ENCODE assay signal across 10 mouse cellular contexts in genomic region chr2:102030152-102030551, GRCm38 (mm10).
DNase-seq lines count a peak whose midpoint lies in the region; ATAC-seq and TF ChIP-seq lines count a peak whose summit lies in the region.
"Had no signal": no experiment of that assay in that cellular context is flagged by ENCODE, and none has a peak within 500 bp of the region (broad histone marks: within the 10 kb centered on the region; RNA-seq: fewer than 3 reads in every experiment).

No protein-coding gene starts in this region.

- H3K36me3 ChIP-seq in forebrain, embryonic 12.5 days (replicated peaks), result no peaks in the 10 kb centered on the region
- H3K36me3 ChIP-seq in forebrain, embryonic 11.5 days (ENCODE audit: control insufficient read depth, insufficient read depth, low read length), result no peaks in the 10 kb centered on the region
- no peaks in the 10 kb centered on the region for H3K36me3 ChIP-seq in midbrain, embryonic 12.5 days
- H3K36me3 ChIP-seq in midbrain, postnatal 0 days (ENCODE audit: insufficient read depth, low read length), result no peaks in the 10 kb centered on the region
- H3K36me3 ChIP-seq in hindbrain, embryonic 14.5 days (replicated peaks; ENCODE audit: control insufficient read depth, insufficient read depth), result no peaks in the 10 kb centered on the region
- H3K36me3 ChIP-seq in neural tube, embryonic 14.5 days (ENCODE audit: control insufficient read depth, insufficient read depth, low read length), result no peaks in the 10 kb centered on the region
- H3K36me3 ChIP-seq in stomach, postnatal 0 days (ENCODE audit: control insufficient read depth, insufficient read depth, low read length), result no peaks in the 10 kb centered on the region

- ATAC-seq in forebrain, embryonic 12.5 days (ENCODE audit: low FRiP score), result peak; percentile 10; the same call in 1 of the 2 replicates
- ATAC-seq in forebrain, embryonic 11.5 days (replicated peaks; ENCODE audit: low FRiP score), result no peak
- ATAC-seq in midbrain, embryonic 12.5 days (ENCODE audit: low FRiP score, low read depth), result no peak
- ATAC-seq in midbrain, postnatal 0 days (ENCODE audit: low FRiP score), result no peak
- ATAC-seq in hindbrain, embryonic 14.5 days (ENCODE audit: low FRiP score), result no peak
- ATAC-seq in neural tube, embryonic 14.5 days (ENCODE audit: low read depth), result 0 out of 2 replicates have a peak, but pooled peaks have one; percentile 15
- no peak for ATAC-seq in stomach, postnatal 0 days (ENCODE audit: low FRiP score, low TSS enrichment)

- peaks cover 60% of the 10 kb centered on the region for H3K4me1 ChIP-seq in forebrain, embryonic 12.5 days
- peaks cover 11% of the 10 kb centered on the region; the same call in 1 of the 2 replicates for H3K4me1 ChIP-seq in forebrain, embryonic 11.5 days (replicated peaks; ENCODE audit: control insufficient read depth, insufficient read depth, low read length)
- peaks cover 37% of the 10 kb centered on the region for H3K4me1 ChIP-seq in midbrain, embryonic 12.5 days
- peaks cover 12% of the 10 kb centered on the region; the same call in 1 of the 2 replicates for H3K4me1 ChIP-seq in midbrain, postnatal 0 days (ENCODE audit: insufficient read depth, low read length)
- H3K4me1 ChIP-seq in hindbrain, embryonic 14.5 days (replicated peaks; ENCODE audit: control insufficient read depth, insufficient read depth, low read length), result peaks cover 48% of the 10 kb centered on the region
- peaks cover 41% of the 10 kb centered on the region for H3K4me1 ChIP-seq in neural tube, embryonic 14.5 days (ENCODE audit: control insufficient read depth, insufficient read depth, low read length)
- H3K4me1 ChIP-seq in stomach, postnatal 0 days (replicated peaks; ENCODE audit: control insufficient read depth, insufficient read depth), result no peaks in the 10 kb centered on the region

- H3K9ac ChIP-seq in forebrain, embryonic 12.5 days, result peak overlapping the region; percentile 25; the same call in 1 of the 2 replicates
- H3K9ac ChIP-seq in forebrain, embryonic 11.5 days (ENCODE audit: low read length), result no peak overlapping the region
- H3K9ac ChIP-seq in midbrain, embryonic 12.5 days (replicated peaks), result no peak overlapping the region
- H3K9ac ChIP-seq in midbrain, postnatal 0 days (replicated peaks; ENCODE audit: low read length, poor library complexity, severe bottlenecking), result no peak overlapping the region
- H3K9ac ChIP-seq in hindbrain, embryonic 14.5 days, result peak overlapping the region; percentile 9; the same call in 1 of the 2 replicates
- H3K9ac ChIP-seq in neural tube, embryonic 14.5 days (replicated peaks; ENCODE audit: low read depth, low read length), result no peak overlapping the region
- H3K9ac ChIP-seq in stomach, postnatal 0 days (ENCODE audit: low read length), result no peak overlapping the region

- H3K9me3 ChIP-seq in forebrain, embryonic 12.5 days, result no peaks in the 10 kb centered on the region
- H3K9me3 ChIP-seq in forebrain, embryonic 11.5 days (ENCODE audit: control insufficient read depth, low read length), result no peaks in the 10 kb centered on the region
- no peaks in the 10 kb centered on the region for H3K9me3 ChIP-seq in midbrain, embryonic 12.5 days
- H3K9me3 ChIP-seq in midbrain, postnatal 0 days (ENCODE audit: low read length), result no peaks in the 10 kb centered on the region
- no peaks in the 10 kb centered on the region for H3K9me3 ChIP-seq in hindbrain, embryonic 14.5 days (ENCODE audit: control insufficient read depth, low read length)
- no peaks in the 10 kb centered on the region for H3K9me3 ChIP-seq in neural tube, embryonic 14.5 days (ENCODE audit: control insufficient read depth, low read length)
- H3K9me3 ChIP-seq in stomach, postnatal 0 days (ENCODE audit: control insufficient read depth, low read length), result no peaks in the 10 kb centered on the region
- H3K9me3 ChIP-seq: megakaryocyte, embryonic 14.5 days had no signal

- no peak for TF ChIP-seq EP300 in stomach, postnatal 0 days (optimal IDR thresholded peaks at IDR 0.05)

- H3K27ac ChIP-seq in forebrain, embryonic 12.5 days, result peak overlapping the region; percentile 78
- H3K27ac ChIP-seq in forebrain, embryonic 11.5 days (ENCODE audit: low read depth, low read length), result no peak overlapping the region
- peak overlapping the region; percentile 49; the same call in 1 of the 2 replicates for H3K27ac ChIP-seq in midbrain, embryonic 12.5 days (replicated peaks)
- no peak overlapping the region; the same call in 1 of the 2 replicates for H3K27ac ChIP-seq in midbrain, postnatal 0 days (ENCODE audit: low read depth, low read length)
- H3K27ac ChIP-seq in hindbrain, embryonic 14.5 days, result peak overlapping the region; percentile 63
- peak overlapping the region; percentile 62 for H3K27ac ChIP-seq in neural tube, embryonic 14.5 days (ENCODE audit: low read depth, low read length)
- H3K27ac ChIP-seq in stomach, postnatal 0 days (replicated peaks), result no peak overlapping the region
- H3K27ac ChIP-seq: heart, adult 2 months had no signal

- no peak for TF ChIP-seq CTCF in midbrain, postnatal 0 days (IDR thresholded peaks at IDR 0.05)
- TF ChIP-seq CTCF in stomach, postnatal 0 days (IDR thresholded peaks at IDR 0.05; ENCODE audit: low read depth), result no peak

- no peaks in the 10 kb centered on the region for H3K27me3 ChIP-seq in forebrain, embryonic 12.5 days
- no peaks in the 10 kb centered on the region for H3K27me3 ChIP-seq in forebrain, embryonic 11.5 days (ENCODE audit: control insufficient read depth, insufficient read depth, low read length)
- no peaks in the 10 kb centered on the region for H3K27me3 ChIP-seq in midbrain, embryonic 12.5 days
- no peaks in the 10 kb centered on the region for H3K27me3 ChIP-seq in midbrain, postnatal 0 days (ENCODE audit: insufficient read depth, low read length)
- H3K27me3 ChIP-seq in hindbrain, embryonic 14.5 days (ENCODE audit: control insufficient read depth, insufficient read depth, low read length), result no peaks in the 10 kb centered on the region
- no peaks in the 10 kb centered on the region for H3K27me3 ChIP-seq in neural tube, embryonic 14.5 days (ENCODE audit: control insufficient read depth, insufficient read depth, low read length)
- H3K27me3 ChIP-seq in stomach, postnatal 0 days (ENCODE audit: control insufficient read depth, insufficient read depth, low read length), result no peaks in the 10 kb centered on the region

- DNase-seq in forebrain, embryonic 11.5 days (ENCODE audit: low spot score), result no peak
- DNase-seq in midbrain, postnatal 0 days (ENCODE audit: low spot score), result no peak
- no peak for DNase-seq in hindbrain, embryonic 14.5 days (ENCODE audit: low spot score)
- DNase-seq in stomach, postnatal 0 days (ENCODE audit: low spot score), result no peak
- DNase-seq in cerebellum, postnatal 25 days, result no peak

- H3K4me2 ChIP-seq in forebrain, embryonic 12.5 days, result no peak overlapping the region
- H3K4me2 ChIP-seq in forebrain, embryonic 11.5 days (ENCODE audit: low read depth, low read length, severe bottlenecking), result no peak overlapping the region
- no peak overlapping the region for H3K4me2 ChIP-seq in midbrain, embryonic 12.5 days (replicated peaks)
- no peak overlapping the region for H3K4me2 ChIP-seq in midbrain, postnatal 0 days (ENCODE audit: low read depth, low read length, poor library complexity, severe bottlenecking)
- H3K4me2 ChIP-seq in hindbrain, embryonic 14.5 days (replicated peaks), result no peak overlapping the region
- no peak overlapping the region for H3K4me2 ChIP-seq in neural tube, embryonic 14.5 days (ENCODE audit: low read depth, low read length)
- H3K4me2 ChIP-seq in stomach, postnatal 0 days (replicated peaks; ENCODE audit: low read depth), result no peak overlapping the region

- no peak overlapping the region for H3K4me3 ChIP-seq in forebrain, embryonic 12.5 days (replicated peaks)
- H3K4me3 ChIP-seq in forebrain, embryonic 11.5 days (ENCODE audit: low read depth, low read length), result no peak overlapping the region
- no peak overlapping the region for H3K4me3 ChIP-seq in midbrain, embryonic 12.5 days
- H3K4me3 ChIP-seq in midbrain, postnatal 0 days (ENCODE audit: low read depth, low read length), result no peak overlapping the region
- no peak overlapping the region for H3K4me3 ChIP-seq in hindbrain, embryonic 14.5 days (replicated peaks; ENCODE audit: low read length)
- no peak overlapping the region for H3K4me3 ChIP-seq in neural tube, embryonic 14.5 days (ENCODE audit: low read depth, low read length)
- H3K4me3 ChIP-seq in stomach, postnatal 0 days (ENCODE audit: low read depth, low read length), result no peak overlapping the region
- H3K4me3 ChIP-seq: heart, adult 2 months; megakaryocyte, embryonic 14.5 days had no signal

- 77% methylated on average over 6 of the region's 6 CpGs for WGBS in forebrain, embryonic 12.5 days
- 88% methylated on average over 6 of the region's 6 CpGs for WGBS in forebrain, embryonic 11.5 days
- 86% methylated on average over 6 of the region's 6 CpGs for WGBS in midbrain, embryonic 12.5 days
- WGBS in midbrain, postnatal 0 days, result 60% methylated on average over 6 of the region's 6 CpGs
- WGBS in hindbrain, embryonic 14.5 days, result 68% methylated on average over 6 of the region's 6 CpGs
- 59% methylated on average over 6 of the region's 6 CpGs for WGBS in neural tube, embryonic 14.5 days
- 83% methylated on average over 6 of the region's 6 CpGs for WGBS in stomach, postnatal 0 days

Comparison
In these comparisons a context has a peak if more than half of its experiments do, and no peak if none do; other contexts are left out.
1. ATAC-seq: peak in forebrain, embryonic 12.5 days (single experiment) and neural tube, embryonic 14.5 days (single experiment); none in forebrain, embryonic 11.5 days (single experiment), midbrain, embryonic 12.5 days (single experiment), midbrain, postnatal 0 days (single experiment), hindbrain, embryonic 14.5 days (single experiment) and stomach, postnatal 0 days (single experiment).
2. H3K27ac ChIP-seq: peak in forebrain, embryonic 12.5 days (single experiment), midbrain, embryonic 12.5 days (single experiment), hindbrain, embryonic 14.5 days (single experiment) and neural tube, embryonic 14.5 days (single experiment); none in forebrain, embryonic 11.5 days (single experiment), midbrain, postnatal 0 days (single experiment) and stomach, postnatal 0 days (single experiment).
3. H3K9ac ChIP-seq: peak in forebrain, embryonic 12.5 days (single experiment) and hindbrain, embryonic 14.5 days (single experiment); none in forebrain, embryonic 11.5 days (single experiment), midbrain, embryonic 12.5 days (single experiment), midbrain, postnatal 0 days (single experiment), neural tube, embryonic 14.5 days (single experiment) and stomach, postnatal 0 days (single experiment).